Mouse (Mus musculus): ENCODE results near the gene Ccr9. TPM values are rescaled to one million over a fixed set of nuclear protein-coding genes. Genes with fewer than 3 reads are reported as not detected.
"Not testable (repeated sequence)": the region's sequence is repeated elsewhere in the genome, so short reads cannot be mapped to it uniquely, and the experiment has no call there.

Gene Ccr9
- polyA plus RNA-seq, 1 experiment from 2014 or later = 0.26 TPM

- H3K4me1 ChIP-seq; DNase-seq (ENCODE audit: low spot score); H3K4me3 ChIP-seq; H3K36me3 ChIP-seq; H3K27ac ChIP-seq (replicated peaks); H3K9me3 ChIP-seq (replicated peaks); H3K27me3 ChIP-seq (ENCODE audit: low read depth, poor library complexity, severe bottlenecking): not testable (repeated sequence)
- 87% methylated on average over 18 of the region's 18 CpGs for WGBS
Observed at GRCm38 (mm10) chr9:123659986-123660676, 18.1 kb upstream of the Ccr9 start.

GRCm38 (mm10) chr9:123665645-123666044 lies 12.6 kb upstream of the Ccr9 start:
- peak; percentile 29 for DNase-seq (ENCODE audit: low spot score)
- 68% methylated on average over 5 of the region's 5 CpGs for WGBS
- no peaks in the 10 kb centered on the region for H3K9me3 ChIP-seq (replicated peaks)
- no peak overlapping the region for H3K4me3 ChIP-seq
- H3K27ac ChIP-seq (replicated peaks) = no peak overlapping the region
- H3K36me3 ChIP-seq = no peaks in the 10 kb centered on the region
- no peaks in the 10 kb centered on the region for H3K27me3 ChIP-seq (ENCODE audit: low read depth, poor library complexity, severe bottlenecking)
- no peaks in the 10 kb centered on the region for H3K4me1 ChIP-seq

- 33% methylated on average over 2 of the region's 2 CpGs for WGBS
- no peak overlapping the region for H3K27ac ChIP-seq (replicated peaks)
- H3K4me3 ChIP-seq = peak overlapping the region; percentile 57; the same call in 1 of the 2 replicates
- peaks cover 75% of the 10 kb centered on the region for H3K27me3 ChIP-seq (ENCODE audit: low read depth, poor library complexity, severe bottlenecking)
- no peak for DNase-seq (ENCODE audit: low spot score)
- peaks cover 12% of the 10 kb centered on the region for H3K4me1 ChIP-seq
- no peaks in the 10 kb centered on the region for H3K36me3 ChIP-seq
- H3K9me3 ChIP-seq (replicated peaks) = no peaks in the 10 kb centered on the region
Observed at GRCm38 (mm10) chr9:123679198-123679597, 959 bp downstream of the Ccr9 start.

GRCm38 (mm10) chr9:123683704-123684103 lies 5.5 kb downstream of the Ccr9 start:
- H3K9me3 ChIP-seq (replicated peaks) = no peaks in the 10 kb centered on the region
- no peak for DNase-seq (ENCODE audit: low spot score)
- H3K4me3 ChIP-seq = no peak overlapping the region
- H3K27ac ChIP-seq (replicated peaks) = no peak overlapping the region
- H3K4me1 ChIP-seq = peaks cover 3% of the 10 kb centered on the region
- 75% methylated on average over 3 of the region's 3 CpGs for WGBS
- H3K27me3 ChIP-seq (ENCODE audit: low read depth, poor library complexity, severe bottlenecking) = peaks cover 30% of the 10 kb centered on the region
- H3K36me3 ChIP-seq = no peaks in the 10 kb centered on the region

GRCm38 (mm10) chr9:123686206-123686605 lies 8.0 kb downstream of the Ccr9 start:
- Histone ChIP-seq H3K4me3 (no peak overlapping the region), H3K27me3 (ENCODE audit: low read depth, poor library complexity, severe bottlenecking) (peaks cover 7% of the 10 kb centered on the region; the same call in 1 of the 2 replicates), H3K27ac (replicated peaks) (no peak overlapping the region), H3K4me1 (no peaks in the 10 kb centered on the region), H3K9me3 (replicated peaks) (no peaks in the 10 kb centered on the region), H3K36me3 (no peaks in the 10 kb centered on the region)
- WGBS = 62% methylated on average over 5 of the region's 5 CpGs
- DNase-seq (ENCODE audit: low spot score) = no peak

- 67% methylated on average over 1 of the region's 1 CpGs for WGBS
- Histone ChIP-seq H3K27me3 (ENCODE audit: low read depth, poor library complexity, severe bottlenecking) (peaks cover 3% of the 10 kb centered on the region; the same call in 1 of the 2 replicates), H3K4me3 (no peak overlapping the region), H3K36me3 (peaks cover 4% of the 10 kb centered on the region; the same call in 1 of the 2 replicates), H3K9me3 (replicated peaks) (no peaks in the 10 kb centered on the region), H3K4me1 (no peaks in the 10 kb centered on the region), H3K27ac (replicated peaks) (no peak overlapping the region)
- DNase-seq (ENCODE audit: low spot score) = no peak
Observed at GRCm38 (mm10) chr9:123688227-123688626, 10.0 kb downstream of the Ccr9 start.

GRCm38 (mm10) chr9:123695634-123696302 lies 17.5 kb downstream of the Ccr9 start:
- Histone ChIP-seq H3K4me3 (no peak overlapping the region), H3K36me3 (peaks cover 21% of the 10 kb centered on the region), H3K4me1 (no peaks in the 10 kb centered on the region), H3K27me3 (ENCODE audit: low read depth, poor library complexity, severe bottlenecking) (no peaks in the 10 kb centered on the region), H3K9me3 (replicated peaks) (no peaks in the 10 kb centered on the region), H3K27ac (replicated peaks) (no peak overlapping the region)
- DNase-seq (ENCODE audit: low spot score) = no peak
- WGBS = 91% methylated on average over 3 of the region's 3 CpGs

GRCm38 (mm10) chr9:123701822-123702221 lies 23.6 kb downstream of the Ccr9 start:
- DNase-seq (ENCODE audit: low spot score) = no peak
- Histone ChIP-seq H3K27ac (replicated peaks) (no peak overlapping the region), H3K4me3 (no peak overlapping the region), H3K27me3 (ENCODE audit: low read depth, poor library complexity, severe bottlenecking) (no peaks in the 10 kb centered on the region), H3K4me1 (no peaks in the 10 kb centered on the region), H3K36me3 (peaks cover 49% of the 10 kb centered on the region), H3K9me3 (replicated peaks) (no peaks in the 10 kb centered on the region)
- WGBS = 96% methylated on average over 5 of the region's 5 CpGs

- DNase-seq (ENCODE audit: low spot score) = no peak
- WGBS = 49% methylated on average over 2 of the region's 2 CpGs
Observed at GRCm38 (mm10) chr9:123709226-123709625, 31.0 kb downstream of the Ccr9 start.

GRCm38 (mm10) chr9:123713111-123713510 lies 34.9 kb downstream of the Ccr9 start:
- peaks cover 11% of the 10 kb centered on the region for H3K4me1 ChIP-seq
- 86% methylated on average over 2 of the region's 2 CpGs for WGBS
- DNase-seq (ENCODE audit: low spot score) = no peak
- peaks cover 43% of the 10 kb centered on the region for H3K36me3 ChIP-seq
- H3K27me3 ChIP-seq (ENCODE audit: low read depth, poor library complexity, severe bottlenecking) = no peaks in the 10 kb centered on the region
- no peak overlapping the region for H3K4me3 ChIP-seq
- H3K27ac ChIP-seq (replicated peaks) = no peak overlapping the region
- H3K9me3 ChIP-seq (replicated peaks) = no peaks in the 10 kb centered on the region

More at GRCm38 (mm10) chr9:123709226-123709625, 31.0 kb downstream of the Ccr9 start:
- H3K27me3 ChIP-seq (ENCODE audit: low read depth, poor library complexity, severe bottlenecking) = no peaks in the 10 kb centered on the region
- peaks cover 66% of the 10 kb centered on the region for H3K36me3 ChIP-seq
- H3K27ac ChIP-seq (replicated peaks) = no peak overlapping the region
- no peak overlapping the region for H3K4me3 ChIP-seq
- no peaks in the 10 kb centered on the region for H3K4me1 ChIP-seq
- no peaks in the 10 kb centered on the region for H3K9me3 ChIP-seq (replicated peaks)

- Histone ChIP-seq H3K27me3 (ENCODE audit: low read depth, poor library complexity, severe bottlenecking) (no peaks in the 10 kb centered on the region), H3K27ac (replicated peaks) (no peak overlapping the region), H3K4me1 (peaks cover 11% of the 10 kb centered on the region), H3K4me3 (peak overlapping the region; percentile 91; the same call in 1 of the 2 replicates), H3K36me3 (peaks cover 12% of the 10 kb centered on the region), H3K9me3 (replicated peaks) (no peaks in the 10 kb centered on the region)
- DNase-seq (ENCODE audit: low spot score) = no peak
- 82% methylated on average over 3 of the region's 3 CpGs for WGBS
Observed at GRCm38 (mm10) chr9:123716301-123716700, 38.1 kb downstream of the Ccr9 start.

GRCm38 (mm10) chr9:123717186-123718008 lies 39.2 kb downstream of the Ccr9 start, which contains the start of gene Lztfl1:
TSS of gene Lztfl1 (minus strand) at chr9:123717697.
- Histone ChIP-seq H3K27me3 (ENCODE audit: low read depth, poor library complexity, severe bottlenecking) (no peaks in the 10 kb centered on the region), H3K9me3 (replicated peaks) (no peaks in the 10 kb centered on the region), H3K27ac (replicated peaks) (peak within 1 kb of the TSS; percentile 83), H3K4me1 (peaks cover 11% of the 10 kb centered on the region), H3K36me3 (0 out of 2 replicates have a peak, but pooled peaks cover 1% of the 10 kb centered on the region), H3K4me3 (peak within 1 kb of the TSS; percentile 91)
- DNase-seq (ENCODE audit: low spot score) = peak; percentile 97
- under 1% methylated on average over 55 of the region's 55 CpGs for WGBS
